Mouse (Mus musculus): ENCODE measurements around the gene Polrmt.

DNA sequence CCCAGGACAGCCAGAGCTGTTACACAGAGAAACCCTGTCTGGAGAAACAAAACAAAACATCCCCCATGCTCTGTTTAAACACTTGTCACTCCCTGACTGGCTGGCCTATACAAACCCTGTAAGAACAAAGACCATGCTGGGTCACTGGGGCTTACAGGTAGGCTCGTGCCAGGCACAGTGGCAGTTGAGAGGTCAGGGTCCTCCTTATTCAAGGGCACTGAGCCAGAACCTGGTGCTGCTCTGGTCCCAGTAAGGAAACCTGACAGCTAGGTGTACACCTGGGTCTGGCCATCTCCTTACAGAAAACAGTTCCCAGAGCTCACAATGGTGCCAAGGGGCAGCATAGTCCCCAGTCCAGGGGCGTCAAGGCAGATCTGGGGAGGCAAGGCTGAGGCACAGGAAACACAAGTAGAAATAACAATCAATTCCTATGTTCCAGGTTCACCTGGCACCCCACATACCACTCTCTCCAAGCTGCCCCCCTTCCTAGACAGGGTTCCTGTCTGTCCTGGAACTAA lies 18.9 kb upstream of the Polrmt start:
- TF ChIP-seq CTCF (conservative IDR thresholded peaks at IDR 0.05; ENCODE audit: low read length) (no peak), NANOG (IDR thresholded peaks at IDR 0.05; ENCODE audit: borderline replicate concordance, low read length) (no peak), POU5F1 (IDR thresholded peaks at IDR 0.05; ENCODE audit: borderline replicate concordance, low read length) (no peak)

Data from E14TG2a.4 (cell line).